ENCODE assay signal across 22 mouse cellular contexts in the genomic region with DNA sequence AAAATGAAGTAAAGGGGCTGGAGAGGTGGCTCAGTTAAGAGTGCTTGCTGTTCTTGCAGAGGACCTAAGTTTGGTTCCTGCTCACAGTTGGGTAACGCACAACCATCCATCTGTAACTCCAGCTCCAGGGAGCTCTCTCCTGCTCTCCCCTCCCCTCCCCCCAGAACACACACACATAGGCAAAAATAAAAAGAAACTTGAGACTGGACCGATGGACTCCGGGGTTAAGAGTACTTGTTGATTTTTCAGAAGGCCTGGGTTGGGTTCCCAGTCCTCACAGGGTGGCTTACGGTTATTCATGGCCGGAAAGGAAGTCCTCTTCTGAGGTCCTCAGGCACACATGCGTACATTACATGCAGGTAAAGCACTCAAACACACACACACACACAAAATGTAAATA. TPM values are rescaled to one million over a fixed set of nuclear protein-coding genes. Genes with fewer than 3 reads are reported as not detected.
"Had no signal": no experiment of that assay in that cellular context is flagged by ENCODE, and none has a peak within 500 bp of the region (broad histone marks: within the 10 kb centered on the region; RNA-seq: fewer than 3 reads in every experiment).

No protein-coding gene starts in this region.

- H3K4me3 ChIP-seq: midbrain, embryonic 10.5 days; midbrain, embryonic 12.5 days; myocyte; neural tube, embryonic 13.5 days; neural tube, embryonic 15.5 days; stomach, embryonic 15.5 days had no signal

- DNase-seq: lung, adult 18-20 months; lung, embryonic 14.5 days; lung, postnatal 10 days; lung, postnatal 4 days; midbrain, embryonic 14.5 days; retina, postnatal 1 day; right cerebral cortex, adult 18-20 months; right cerebral cortex, postnatal 25 days; right cerebral cortex, postnatal 4 days; spleen, adult 18-20 months; thymus, adult 2 months; thymus, postnatal 25 days; thymus, postnatal 4 days had no signal

- H3K9ac ChIP-seq: lung, embryonic 14.5 days; midbrain, embryonic 12.5 days; neural tube, embryonic 13.5 days; neural tube, embryonic 15.5 days; stomach, embryonic 15.5 days had no signal

- H3K36me3 ChIP-seq: midbrain, embryonic 10.5 days; midbrain, embryonic 12.5 days; neural tube, embryonic 13.5 days; neural tube, embryonic 15.5 days; stomach, embryonic 15.5 days had no signal

- H3K27ac ChIP-seq: midbrain, embryonic 10.5 days; midbrain, embryonic 12.5 days; neural tube, embryonic 13.5 days; neural tube, embryonic 15.5 days; stomach, embryonic 15.5 days; stomach, postnatal 0 days had no signal

- H3K9me3 ChIP-seq: midbrain, embryonic 10.5 days; midbrain, embryonic 12.5 days; neural tube, embryonic 13.5 days; neural tube, embryonic 15.5 days; stomach, embryonic 15.5 days had no signal

RNA-seq across cellular contexts. Expression of gene Phlda2, which starts 1.0 kb away (rescaled TPM):
- total RNA-seq: megakaryocyte, adult 5-6 weeks had no signal
- polyA plus RNA-seq: midbrain, embryonic 16.5 days; myocyte had no signal
